Mouse (Mus musculus) cerebellum, adult 8-10 months (tissue): ENCODE results near the gene Phf14.
"Not testable (repeated sequence)": the region's sequence is repeated elsewhere in the genome, so short reads cannot be mapped to it uniquely, and the experiment has no call there.

Experiments
- DNase-seq: peaks from one replicate; pipeline ENCODE4 v3.0.0; 2022

Phf14 gene

DNA sequence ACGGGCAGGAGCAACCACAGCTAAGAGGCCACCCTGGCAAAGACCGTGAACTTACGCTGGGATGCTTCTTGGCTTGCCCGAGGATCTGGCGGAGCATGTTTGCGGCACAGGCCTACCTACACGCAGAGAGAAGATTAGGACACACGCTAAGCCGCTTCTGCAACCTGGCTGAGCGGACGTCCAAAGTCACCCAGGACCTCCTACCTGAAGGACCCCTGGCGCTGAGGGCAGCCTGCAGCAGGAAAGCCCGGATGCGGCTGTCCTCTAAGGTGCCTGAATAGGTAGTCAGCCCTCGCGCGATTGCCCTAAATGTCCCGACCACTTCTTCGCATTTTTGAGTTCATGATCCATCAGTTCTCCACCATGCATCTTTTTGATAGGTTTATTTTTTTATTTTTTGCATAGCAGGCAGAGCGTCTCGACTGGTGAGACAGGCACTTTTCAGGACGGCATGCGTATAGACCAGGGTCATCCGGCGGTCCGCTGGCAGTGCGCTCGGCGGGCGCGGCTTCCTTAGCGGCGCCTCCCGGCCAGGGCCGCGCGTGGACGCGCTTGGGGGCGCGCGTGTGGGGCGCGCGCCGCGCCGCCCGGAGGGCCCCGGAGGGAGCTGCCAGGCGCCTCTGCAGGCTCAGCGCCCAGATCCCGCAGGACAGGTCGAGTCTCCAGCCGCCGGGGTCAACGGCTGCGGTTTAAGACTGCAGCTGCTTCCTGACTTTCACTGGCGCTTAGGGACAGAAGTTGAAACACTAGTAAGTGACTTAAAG lies at the start of gene Phf14, which contains the start of gene Ndufa4:
TSS of gene Phf14 (plus strand) at position 541 of the 764 bp plus-strand sequence.
TSS of gene Ndufa4 (minus strand) at position 229 of the 764 bp plus-strand sequence.
- peak; percentile 97 for DNase-seq

DNA sequence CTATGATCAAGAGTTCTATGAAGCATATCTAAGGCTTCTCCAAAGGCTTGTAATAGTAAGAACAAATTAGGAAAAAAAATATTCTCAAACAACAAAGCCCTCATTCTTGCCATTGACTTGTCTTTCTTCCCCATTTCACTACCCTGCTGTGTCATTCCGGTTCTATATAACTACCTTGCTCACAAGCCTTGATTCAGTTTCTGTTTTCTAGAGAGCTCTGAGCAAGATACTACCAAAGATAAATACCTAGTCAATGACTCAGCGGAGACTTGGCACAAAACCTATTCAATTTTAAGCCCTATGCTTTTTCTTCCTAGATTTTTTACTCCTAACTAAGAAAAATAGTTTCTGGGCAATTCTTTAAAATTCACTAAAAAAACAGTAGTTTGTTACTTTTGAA lies 32.2 kb upstream of the Phf14 start:
- not testable (repeated sequence) for DNase-seq

DNA sequence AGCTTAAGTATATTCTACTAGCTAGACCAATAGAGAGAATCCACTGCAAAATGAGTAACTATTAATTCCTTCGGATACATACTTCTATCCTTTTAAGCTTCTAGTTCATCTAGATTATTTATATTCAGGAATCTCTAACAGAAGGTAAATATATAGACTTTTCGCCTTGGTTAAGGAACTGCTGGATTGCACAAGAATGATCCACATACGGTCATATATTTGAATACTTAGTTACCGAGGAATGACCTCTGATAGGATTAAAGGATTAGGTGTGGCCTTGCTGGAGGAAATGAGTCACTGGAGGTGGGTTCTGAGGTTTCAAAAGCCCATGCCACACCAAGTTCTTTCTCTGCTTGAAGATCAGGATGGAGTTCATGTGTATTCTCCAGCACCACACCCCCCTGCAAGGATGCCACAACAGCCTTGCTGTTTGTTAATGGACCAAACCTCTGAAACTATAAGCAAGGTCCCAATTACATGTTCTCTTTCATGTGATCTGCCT lies 6.7 kb upstream of the Phf14 start:
- no peak for DNase-seq

DNA sequence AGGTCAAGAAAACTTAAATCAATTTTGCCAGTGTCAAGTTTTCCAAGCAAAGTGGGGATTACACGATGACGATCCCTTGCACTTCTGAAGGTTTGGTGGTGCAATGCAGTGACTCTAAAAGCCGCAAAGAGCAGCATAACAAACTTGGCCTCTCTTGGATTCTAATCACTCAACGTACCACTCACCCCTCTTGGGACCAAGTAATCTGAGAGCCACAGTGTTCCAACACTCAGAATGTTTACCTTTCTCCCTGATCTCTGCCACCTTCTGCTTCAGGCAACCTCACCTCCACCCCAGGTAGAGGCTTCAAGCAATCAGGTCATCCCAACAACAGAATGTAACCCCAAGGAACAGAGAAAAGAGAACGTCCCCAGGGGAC lies 730 bp upstream of the Phf14 start:
- no peak for DNase-seq

DNA sequence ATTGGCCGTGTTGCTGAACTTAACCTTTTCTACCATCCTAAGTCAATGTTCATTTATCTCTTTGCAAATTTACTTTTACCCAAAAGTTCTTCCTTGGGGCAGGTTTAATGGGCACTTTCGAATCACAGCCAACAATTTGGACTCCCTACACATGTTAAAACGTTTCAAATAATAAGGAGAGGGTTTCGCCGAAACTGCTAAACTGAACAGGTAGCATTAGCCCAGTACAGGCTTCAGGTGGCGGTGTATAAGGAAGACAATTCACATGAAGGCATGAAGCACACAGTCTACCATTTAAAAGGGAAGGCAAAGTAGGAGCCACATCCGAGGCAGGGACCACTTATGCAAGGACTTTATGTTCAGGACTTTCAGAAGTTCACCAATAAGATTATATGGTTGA lies 561 bp downstream of the Phf14 start:
- no peak for DNase-seq

DNA sequence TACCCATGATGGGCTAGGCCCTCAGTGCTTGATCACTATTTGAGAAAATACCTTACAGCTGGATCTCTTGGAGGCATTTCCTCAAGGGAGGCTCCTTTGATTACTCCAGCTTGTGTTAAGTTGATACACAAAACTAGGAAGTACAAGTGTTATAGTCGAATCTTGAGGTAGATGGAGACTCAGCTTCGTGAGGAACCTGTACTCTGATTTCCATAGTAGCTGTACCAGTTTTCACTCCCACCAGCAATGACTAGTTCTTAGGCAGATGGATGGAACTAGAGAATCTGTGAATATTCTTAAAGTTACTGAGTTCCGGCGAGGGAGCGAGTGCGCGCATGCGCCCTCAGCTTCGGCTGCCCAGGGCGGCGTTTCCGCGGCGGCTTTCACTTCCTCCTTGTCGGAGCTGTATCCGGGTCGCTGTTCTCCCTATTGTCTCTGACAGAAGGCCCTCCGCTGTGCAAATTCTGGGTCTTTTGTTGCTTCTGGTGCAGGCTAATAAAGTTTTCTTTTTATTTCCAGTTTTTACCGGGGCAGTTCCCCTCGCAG lies 18.0 kb downstream of the Phf14 start:
- peak; percentile 83 for DNase-seq

DNA sequence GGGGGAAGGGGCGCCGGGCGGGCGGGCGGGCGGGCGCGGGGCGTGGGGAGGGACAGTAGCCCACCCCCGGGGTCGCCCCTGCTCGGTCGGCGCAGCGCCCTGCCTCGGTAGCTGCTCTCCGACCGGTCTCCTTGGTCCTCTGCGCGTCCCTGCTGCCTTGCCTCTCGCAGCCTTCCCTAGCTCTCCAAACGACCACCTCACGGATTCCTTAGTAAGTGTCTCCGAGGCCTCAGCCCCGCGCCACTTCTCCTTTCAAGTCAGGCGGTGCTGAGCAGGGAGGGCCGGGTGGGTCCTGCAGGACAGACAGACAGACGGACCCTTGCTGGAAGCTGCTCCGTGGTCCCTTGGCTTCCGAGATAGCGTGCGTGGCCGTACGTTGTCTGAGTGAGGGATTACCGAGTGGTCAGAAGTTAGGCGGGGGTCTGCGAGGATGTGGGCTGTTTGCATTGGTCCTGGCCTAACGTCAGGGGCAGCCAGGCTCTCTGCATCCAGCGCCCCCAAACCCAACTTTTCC lies 18.5 kb downstream of the Phf14 start:
- no peak for DNase-seq

DNA sequence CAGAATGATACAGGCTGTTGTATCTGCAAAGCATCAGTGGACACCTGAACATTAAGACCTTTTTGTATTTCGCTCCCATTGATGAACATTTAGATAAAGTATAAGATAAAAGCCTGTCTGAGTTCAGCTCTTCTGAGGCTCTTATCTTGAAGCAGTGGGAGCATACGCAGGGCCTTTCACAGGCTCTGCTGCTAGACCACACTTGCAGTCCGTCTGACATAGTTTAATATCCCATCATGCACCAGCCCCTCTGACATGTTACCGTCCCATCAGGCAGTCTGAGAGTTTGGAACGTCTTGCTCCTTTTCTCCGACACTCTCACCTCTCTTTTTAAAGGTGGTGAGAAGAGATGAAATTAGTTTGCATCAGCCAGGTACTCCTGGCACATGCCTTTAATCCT lies 19.9 kb downstream of the Phf14 start:
- DNase-seq: no peak

DNA sequence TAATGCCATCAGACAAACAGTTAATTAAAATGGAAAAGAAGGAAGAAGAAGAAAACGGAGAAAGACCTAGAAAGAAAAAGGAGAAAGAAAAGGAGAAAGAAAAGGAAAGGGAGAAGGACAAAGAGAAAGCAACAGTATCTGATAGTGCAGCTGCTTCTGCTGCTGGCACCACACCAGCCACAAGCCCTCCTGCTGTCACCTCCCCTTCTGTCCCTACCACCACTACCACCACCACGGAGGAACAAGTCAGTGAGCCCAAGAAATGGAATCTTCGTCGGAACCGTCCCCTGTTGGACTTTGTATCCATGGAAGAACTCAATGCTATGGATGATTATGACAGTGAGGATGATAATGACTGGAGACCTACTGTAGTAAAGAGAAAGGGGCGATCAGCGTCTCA lies 25.8 kb downstream of the Phf14 start:
- DNase-seq: no peak

DNA sequence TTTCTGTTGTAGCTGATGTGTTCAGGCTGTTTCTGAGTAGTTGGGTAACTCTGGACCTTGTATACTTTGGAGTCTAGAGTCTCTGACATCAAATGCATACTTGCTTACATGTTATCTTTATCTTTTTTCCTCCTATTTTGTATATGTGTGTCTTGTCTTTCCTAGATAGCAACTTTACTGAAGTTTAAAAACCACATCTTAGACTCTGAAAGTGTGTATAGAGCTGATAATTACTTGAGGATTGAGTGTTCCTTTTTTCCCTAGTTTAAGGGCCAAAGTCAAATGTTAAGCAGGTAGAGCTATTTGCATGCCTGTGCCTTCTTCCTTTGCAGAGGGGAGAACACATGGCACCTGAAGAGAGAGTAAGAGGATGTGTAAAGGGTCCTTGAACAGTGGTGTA lies 33.3 kb downstream of the Phf14 start:
- no peak for DNase-seq

DNA sequence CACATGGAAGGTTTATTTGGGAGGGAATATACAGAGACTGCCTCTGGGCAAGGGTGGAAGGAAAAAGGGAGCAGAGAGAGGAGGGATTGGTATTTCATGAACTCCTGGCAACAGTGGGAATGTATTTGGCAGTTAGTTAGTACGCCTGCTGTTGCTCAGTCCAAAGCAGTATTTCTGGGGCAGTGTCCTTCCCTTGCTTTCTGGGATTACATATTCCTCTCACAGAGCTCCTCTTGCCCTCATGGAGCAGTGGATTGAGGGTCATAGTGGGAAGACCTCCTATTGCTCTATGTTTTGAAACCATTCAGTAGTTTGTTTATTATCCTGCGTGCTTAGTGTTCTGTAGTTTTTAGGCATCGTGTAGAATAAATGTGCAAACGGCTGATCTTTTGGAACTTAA lies 34.5 kb downstream of the Phf14 start:
- DNase-seq: no peak

DNA sequence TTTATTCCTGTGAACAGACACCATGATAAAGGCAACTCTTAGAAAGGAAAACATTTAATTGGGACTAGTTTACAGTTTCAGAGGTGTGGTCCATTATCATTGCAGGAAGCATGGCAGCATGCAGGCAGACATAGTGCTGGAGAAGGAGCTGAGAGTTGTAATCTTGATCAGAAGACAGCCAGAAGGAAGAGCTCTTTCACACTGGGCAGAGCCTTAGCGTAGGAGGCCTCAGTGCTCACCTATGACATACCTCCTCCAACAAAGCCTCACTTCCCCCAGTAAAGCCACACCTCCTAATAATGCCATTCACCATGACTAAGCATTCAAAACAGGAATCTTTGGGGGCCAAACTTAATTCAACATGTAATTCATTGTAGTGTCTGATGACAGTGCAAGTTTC lies 40.5 kb downstream of the Phf14 start:
- no peak for DNase-seq

DNA sequence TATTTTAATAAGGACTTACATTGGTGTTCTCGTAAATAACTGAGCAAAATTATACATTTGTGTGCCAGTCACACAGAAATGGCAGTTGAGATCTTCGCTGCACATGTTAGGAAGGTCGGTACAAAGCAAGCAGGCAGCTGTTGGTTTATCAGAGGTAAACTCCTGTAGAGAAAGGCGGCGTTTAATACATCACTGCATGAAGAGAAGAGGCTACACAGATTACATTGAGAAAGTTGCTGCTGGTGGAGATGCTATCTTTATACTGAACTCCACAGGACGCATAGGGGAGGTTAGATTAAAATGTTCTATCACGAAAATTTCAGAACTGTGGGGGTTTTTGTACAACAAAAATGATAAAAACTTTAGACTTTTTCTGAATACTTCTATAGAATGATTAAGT lies 52.6 kb downstream of the Phf14 start:
- no peak for DNase-seq

DNA sequence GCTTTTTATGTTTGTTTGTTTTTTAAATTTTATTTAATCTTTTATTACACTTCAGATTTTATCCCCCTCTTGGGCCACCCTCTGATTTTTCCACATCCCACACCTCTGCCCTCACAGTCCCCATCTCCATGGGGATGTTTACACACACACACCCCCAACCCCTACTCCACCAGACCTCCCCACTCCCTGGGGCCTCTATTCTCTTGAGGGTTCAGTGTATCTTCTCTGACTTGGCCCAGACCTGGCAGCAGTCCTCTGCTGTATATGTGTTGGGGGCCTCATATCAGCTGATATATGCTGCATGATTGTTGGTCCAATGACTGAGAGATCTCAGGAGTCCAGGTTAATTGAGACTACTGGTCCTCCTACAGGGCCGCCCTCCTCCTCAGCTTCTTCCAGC lies 86.2 kb downstream of the Phf14 start:
- no peak for DNase-seq

DNA sequence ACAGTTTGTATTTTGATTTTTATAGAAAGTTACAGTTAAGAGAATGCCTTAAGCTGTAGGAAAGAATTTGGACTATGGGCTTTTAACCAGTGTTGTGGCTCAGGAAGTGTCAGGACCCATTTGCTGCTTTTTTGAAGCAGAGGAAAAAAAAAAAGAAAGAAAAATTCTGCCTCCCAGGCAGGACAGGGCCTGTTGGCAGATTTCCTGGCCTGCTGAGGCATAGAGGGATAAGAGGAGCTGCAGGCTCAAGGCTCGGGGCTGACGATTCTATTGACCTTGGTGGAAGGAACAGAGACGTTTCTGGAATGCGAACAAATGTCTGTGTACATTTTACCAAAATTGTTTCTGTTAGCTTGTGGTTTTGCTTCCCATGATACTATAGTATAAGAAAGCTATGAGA lies 91.0 kb downstream of the Phf14 start:
- DNase-seq: no peak

DNA sequence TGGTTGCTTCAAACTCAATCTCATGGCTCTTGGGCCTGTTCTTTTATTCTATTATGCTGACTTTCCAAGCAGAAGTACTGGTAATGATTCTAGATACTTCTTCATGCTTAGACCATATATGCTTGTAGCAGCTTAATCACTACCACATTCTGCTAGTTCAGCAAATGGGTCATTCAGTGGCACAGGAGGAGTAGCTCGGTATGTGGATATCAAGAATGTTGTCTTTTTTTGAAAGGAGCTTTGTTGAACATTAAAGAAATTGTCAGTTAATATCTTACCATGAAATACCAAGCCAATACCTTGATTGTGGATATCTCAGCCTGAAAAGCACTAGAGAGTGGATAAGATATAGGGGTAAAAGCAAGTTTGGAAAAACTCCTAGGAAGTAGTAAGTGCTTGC lies 91.9 kb downstream of the Phf14 start:
- no peak for DNase-seq

DNA sequence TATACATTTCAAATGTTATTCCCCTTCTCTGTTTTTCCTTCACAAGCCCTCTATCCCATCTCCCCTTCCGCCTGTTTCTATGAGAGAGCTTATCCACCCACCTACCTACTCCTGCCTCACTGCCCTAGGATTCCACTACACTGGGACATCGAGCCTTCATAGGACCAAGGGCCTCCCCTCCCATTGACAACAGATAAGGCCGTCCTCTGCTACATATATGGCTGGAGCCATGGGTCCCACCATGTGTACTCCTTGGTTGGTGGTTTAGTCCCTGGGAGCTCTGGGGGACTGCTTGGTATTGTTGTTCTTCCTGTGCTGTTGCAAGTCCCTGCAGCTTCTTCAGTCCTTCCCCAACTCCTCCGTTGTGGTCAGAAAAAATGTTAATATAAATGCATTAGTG lies 97.8 kb downstream of the Phf14 start:
- no peak for DNase-seq

DNA sequence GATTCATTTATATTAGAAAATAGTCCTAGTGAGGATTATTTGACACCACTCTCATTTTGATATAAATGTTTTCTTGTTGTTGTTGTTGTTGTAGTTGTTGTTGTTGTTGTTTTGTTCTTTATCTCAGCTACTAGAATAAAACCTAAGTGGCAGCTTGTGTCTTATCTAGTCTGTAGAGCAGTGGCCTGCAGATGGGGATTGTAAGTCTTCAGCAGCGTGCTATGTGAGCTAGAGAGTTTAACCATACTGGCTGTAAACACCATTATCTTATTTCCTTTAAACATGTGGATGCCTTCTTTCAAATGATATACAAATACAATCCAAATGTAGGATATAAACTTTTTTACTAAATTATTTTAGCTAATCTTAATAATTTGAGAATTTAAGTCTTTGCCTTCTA lies 98.4 kb downstream of the Phf14 start:
- no peak for DNase-seq

DNA sequence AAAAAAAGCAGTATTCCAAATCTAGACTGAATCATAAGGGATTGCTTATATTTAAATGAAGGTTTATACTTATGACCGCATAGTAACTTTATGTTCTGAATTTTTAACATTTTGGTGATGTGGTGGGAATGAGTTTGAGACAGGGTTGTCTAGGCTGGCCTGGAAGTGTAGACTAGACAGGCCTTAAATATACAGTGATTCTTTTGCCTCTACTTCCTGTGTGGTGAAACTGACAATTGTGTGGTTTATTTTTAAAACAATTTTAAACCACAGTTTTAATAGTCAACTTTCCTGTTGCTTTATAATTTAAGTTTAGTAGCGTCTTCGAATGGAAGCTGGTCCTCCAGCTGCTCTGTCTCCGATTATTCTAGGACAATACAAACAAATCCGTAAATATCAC lies 104.5 kb downstream of the Phf14 start:
- DNase-seq: no peak

DNA sequence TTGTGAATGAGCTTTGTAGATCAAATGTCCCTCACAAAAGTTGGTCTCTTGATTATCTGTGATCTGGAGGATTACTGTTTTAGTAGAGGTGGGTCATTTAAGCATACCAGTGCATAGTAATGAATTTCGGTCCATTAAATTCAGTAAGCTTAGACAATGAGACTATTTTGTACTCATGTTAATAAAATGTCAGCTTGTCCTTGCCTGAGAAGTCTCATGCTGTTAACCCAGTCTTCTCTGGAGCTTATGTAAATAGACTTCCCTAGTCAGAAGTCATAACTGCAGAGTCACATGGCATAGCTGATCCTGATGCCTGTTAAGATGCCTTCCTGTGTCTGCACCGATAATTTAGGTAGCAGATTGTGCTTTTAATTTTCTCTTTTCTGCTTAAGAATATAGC lies 106.4 kb downstream of the Phf14 start:
- no peak for DNase-seq

DNA sequence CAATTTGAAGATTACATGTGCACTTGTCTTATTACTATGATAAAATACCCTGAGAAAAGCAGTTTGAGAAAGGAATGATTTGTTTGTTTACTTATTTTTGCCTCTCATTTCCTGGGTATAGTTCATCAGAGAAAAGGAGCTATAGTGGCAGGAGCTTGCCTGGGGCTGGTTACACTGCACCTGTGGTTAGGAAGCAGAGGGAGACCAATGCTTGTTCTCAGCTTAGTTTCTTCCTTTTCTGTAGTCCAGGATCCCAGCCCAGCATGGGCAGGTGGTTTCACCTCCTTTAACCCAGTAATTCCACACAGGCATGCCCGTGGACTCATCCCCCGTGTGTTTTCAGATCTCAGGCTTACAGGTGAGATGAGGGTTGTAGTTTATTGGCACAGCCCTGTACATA lies 107.1 kb downstream of the Phf14 start:
- no peak for DNase-seq

DNA sequence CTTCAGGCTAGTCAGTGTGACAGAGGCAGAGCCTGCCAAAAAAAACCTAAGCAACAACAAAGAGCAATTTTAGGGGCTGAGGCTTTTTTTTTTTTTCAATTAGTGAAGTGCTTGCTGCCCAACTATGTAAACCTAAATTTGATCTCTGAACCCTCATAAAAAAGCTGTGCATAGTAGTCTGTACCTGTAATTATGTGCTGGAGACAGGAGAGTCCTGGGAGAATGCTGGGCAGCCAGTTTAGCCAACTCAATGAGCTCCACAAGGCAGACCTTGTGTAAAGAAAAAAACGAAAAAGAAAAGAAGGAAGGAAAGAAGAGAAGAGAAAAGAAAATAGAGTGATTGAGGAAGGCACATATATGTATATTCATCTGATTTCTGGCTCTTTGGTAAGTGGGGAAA lies 112.1 kb downstream of the Phf14 start:
- DNase-seq: no peak

DNA sequence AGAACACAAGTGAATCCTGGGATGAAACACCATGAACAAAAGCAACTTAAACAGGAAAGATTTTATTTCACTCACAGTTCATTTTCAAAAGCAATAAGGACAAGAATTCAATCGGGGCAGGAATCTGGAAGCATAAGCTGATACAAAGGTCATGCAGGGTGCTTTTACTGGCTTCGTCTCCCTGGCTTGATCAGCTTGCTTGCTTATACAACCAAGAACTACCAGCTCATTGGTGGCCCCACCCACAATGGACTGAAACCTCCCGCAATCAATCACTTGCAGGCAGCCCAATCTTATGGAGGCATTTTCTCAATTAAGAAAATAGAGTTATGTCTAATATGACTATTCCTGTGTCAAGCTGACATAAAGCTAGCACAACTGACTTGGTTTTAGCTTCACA lies 112.5 kb downstream of the Phf14 start:
- no peak for DNase-seq

DNA sequence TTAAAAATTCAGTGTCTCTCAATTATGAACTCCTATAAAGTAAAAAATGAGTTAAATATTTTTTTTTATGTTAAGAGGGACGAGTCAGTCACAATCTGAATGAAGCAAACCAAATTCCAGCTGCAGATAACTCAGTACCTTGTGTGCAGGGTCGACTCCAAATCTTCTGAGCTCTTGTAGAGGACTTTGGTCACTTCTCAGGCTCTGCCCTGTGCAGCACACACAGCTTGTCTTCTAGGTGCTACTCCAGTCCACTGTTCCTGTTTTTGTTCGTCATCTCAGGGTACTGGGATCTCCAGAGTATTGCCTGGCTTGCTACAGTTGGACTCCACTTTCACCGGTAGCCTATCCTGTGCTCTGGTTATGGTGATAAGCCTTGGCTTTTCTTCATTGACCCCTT lies 113.1 kb downstream of the Phf14 start:
- DNase-seq: no peak

DNA sequence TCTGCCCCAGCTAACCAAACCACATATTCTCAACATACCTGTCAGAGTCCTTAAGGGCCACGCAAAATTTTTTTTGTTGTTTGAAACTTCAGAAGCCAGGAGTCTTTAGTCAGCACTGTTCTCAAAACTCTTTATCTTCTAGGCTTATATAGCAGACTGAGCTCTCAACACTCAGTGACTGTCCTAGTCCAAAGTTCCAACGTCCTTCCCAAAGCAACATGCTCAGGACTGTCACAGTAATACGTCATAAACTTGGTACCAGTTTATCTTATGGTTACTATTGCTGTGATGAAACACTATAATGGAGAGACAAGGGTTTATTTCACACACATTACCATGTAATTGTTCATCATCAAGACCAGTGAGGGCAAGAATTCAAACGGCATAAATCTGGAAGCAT lies 113.9 kb downstream of the Phf14 start:
- DNase-seq: no peak
